Mouse (Mus musculus) CD8-positive naive resting alpha-beta T cell, adult 57 days (primary cell): ENCODE measurements around the gene Slc41a3. TPM values are rescaled to one million over a fixed set of nuclear protein-coding genes. Genes with fewer than 3 reads are reported as not detected.

Experiments used
- total RNA-seq: library from RNA; stranded (reverse); gene quantifications from one replicate; pipeline ENCODE4 v1.2.4, GENCODE M21; 2023

Gene Slc41a3
- total RNA-seq, result 13.3 TPM

GRCm38 (mm10) chr6:90604533-90605297, at the start of gene Slc41a3:
Slc41a3 (plus strand) TSS chr6:90604725.

Other genes starting within 250 kb of the Slc41a3 start
- gene Zxdc, start 235.2 kb upstream of the Slc41a3 start, total RNA-seq, result 32.3 TPM
- gene Cfap100, start 175.9 kb upstream of the Slc41a3 start, total RNA-seq, result not detected
- not detected for gene Klf15, start 142.1 kb upstream of the Slc41a3 start, total RNA-seq
- not detected for gene Aldh1l1, start 118.3 kb upstream of the Slc41a3 start, total RNA-seq